Mouse (Mus musculus) heart, postnatal 25 days (tissue): ENCODE measurements around the gene Ubc. TPM values are rescaled to one million over a fixed set of nuclear protein-coding genes. Genes with fewer than 3 reads are reported as not detected.

ENCODE experiments used
- DNase-seq: peaks from one replicate; pipeline ENCODE4 v3.0.0; 2022; ENCODE audit warnings: low spot score
- intact Hi-C: fragments of 180-260 bp; cut with DNase I; formaldehyde crosslinking; loops from one replicate; pipeline ENCODE4 v1.15.1; 2025
- total RNA-seq, 2 experiments: library from RNA; stranded (reverse); gene quantifications; 2 replicates each; pipeline ENCODE4 v1.2.3; 2021

The Ubc gene
- total RNA-seq, 2 experiments from 2014 or later: 907 to 1,197 TPM

GRCm38 (mm10) chr5:125385215-125385940, 4.6 kb downstream of the Ubc start:
- intact Hi-C loops: no loop called here

DNA sequence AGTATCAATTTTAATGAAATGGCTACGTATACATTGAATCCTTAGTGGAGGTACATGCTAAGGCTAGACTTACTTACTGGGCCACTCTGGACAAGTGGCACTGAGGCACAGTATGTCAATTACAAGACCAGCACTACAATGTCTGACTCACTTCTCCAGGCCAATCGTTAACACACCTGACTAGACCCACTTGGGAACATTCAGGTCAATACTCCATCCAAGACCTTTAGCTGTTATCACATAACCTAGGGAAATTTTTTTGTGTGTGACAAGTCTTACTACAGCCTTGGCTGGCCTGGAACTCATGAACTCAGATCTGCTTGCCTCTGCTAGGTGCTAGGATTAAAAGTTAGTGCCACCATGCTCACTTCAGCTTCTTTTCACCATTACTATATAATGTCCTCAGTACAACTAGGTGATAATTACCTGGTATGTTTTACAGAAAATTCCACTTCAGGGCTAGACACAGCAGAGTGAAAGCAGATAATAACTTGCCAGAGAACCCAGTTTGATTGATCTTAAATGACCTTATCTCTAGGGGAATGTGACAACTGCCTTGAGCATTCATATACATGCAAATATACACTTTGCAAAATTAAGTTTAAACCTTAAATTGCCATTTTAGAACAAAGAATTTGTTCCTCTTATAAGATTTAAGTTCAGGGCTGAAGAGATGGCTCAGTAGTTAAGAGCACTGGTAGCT, 5.3 kb downstream of the Ubc start:
- DNase-seq: no peak
- intact Hi-C loops: loop anchor here (5.0 kb wide), 1 partner anchor 78 kb away; no protein-coding TSS in a partner anchor

More at GRCm38 (mm10) chr5:125385215-125385940, 4.6 kb downstream of the Ubc start:
- no peak for DNase-seq

DNA sequence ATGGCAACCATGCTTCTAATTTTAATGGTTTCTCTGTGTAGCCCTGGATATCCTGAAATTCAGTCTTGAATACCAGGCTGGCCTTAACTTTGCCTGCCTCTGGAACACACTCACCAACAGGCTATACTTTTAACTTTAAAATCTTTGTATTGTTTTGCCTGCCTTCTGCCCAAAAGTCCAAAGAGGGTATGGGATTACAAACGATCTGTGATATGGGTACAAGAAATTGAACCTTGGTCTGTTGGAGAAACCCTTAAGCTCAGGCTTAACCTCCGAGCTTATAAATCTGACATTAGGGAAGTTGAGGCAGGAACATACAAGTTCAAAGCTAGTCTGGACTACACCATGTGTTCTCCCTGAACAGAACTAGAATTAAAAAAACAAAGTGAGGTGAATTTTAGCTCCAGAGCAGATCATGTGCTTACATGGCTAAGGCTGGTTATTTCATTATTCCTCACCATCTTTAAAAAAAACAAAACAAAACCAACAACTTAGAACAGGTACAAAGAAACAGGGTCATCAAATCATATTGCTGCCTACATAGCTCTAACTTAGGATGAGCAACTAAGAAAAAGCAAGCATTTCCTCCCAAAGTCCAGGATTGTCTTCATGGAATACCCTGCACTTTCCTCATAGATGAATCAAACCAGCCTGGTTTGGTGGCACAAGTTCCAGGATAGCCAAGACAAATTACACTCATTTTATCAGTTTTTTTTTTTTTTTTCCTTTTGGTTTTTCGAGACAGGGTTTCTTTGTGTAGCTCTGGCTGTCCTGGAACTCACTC, 6.2 kb downstream of the Ubc start:
- intact Hi-C loops: loop anchor here (5.0 kb wide), 1 partner anchor 78 kb away; no protein-coding TSS in a partner anchor
- DNase-seq: no peak

- DNase-seq: no peak
- intact Hi-C loops: loop anchor here (5.0 kb wide), 1 partner anchor 79 kb away; no protein-coding TSS in a partner anchor
Measured at GRCm38 (mm10) chr5:125382673-125383558, 7.1 kb downstream of the Ubc start.

- intact Hi-C loops: loop anchor here (5.0 kb wide), 1 partner anchor 80 kb away; no protein-coding TSS in a partner anchor
- no peak for DNase-seq
Measured at GRCm38 (mm10) chr5:125381954-125382672, 7.9 kb downstream of the Ubc start.

DNA sequence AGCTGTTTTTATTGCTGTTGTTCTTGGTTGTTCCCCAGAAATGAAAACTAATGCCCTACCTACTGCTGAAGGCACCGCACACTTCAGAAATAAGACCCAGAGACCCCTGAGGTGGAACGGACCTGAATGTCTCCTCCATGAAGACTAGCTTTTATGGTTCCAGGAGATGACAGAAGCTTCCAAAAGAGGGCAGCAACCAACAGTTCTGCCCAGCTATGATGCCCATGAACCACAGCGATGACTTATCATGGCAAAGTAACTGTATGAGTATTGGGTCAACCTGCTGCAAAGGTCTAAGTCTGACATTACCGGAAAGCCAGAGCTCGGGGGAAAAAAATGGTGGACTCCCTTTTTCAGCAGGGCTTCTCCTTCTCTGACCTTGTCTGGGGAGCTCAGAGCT, 11.1 kb downstream of the Ubc start:
- no peak for DNase-seq
- intact Hi-C loops: no loop called here

- intact Hi-C loops: no loop called here
Measured at GRCm38 (mm10) chr5:125377214-125377613, 12.8 kb downstream of the Ubc start.

DNA sequence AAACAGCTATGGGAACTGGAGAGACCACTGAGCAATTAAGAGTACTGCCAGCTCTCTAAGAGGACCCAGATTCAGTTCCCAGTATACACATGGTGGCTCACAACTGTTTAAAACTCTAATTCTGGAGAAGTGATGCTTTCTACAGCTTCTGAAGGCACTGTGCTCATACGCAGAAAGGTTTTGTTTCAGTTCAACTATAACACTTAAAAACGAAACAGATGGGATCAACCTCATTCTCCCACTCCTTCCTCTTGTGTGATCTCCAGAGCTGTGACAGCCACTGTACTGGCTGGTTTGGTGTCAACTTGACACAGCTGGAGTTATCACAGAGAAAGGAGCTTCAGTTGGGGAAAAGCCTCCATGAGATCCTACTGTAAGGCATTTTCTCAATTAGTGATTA, 14.1 kb downstream of the Ubc start:
- DNase-seq: no peak
- intact Hi-C loops: no loop called here

More at GRCm38 (mm10) chr5:125377214-125377613, 12.8 kb downstream of the Ubc start:
- no peak for DNase-seq

DNA sequence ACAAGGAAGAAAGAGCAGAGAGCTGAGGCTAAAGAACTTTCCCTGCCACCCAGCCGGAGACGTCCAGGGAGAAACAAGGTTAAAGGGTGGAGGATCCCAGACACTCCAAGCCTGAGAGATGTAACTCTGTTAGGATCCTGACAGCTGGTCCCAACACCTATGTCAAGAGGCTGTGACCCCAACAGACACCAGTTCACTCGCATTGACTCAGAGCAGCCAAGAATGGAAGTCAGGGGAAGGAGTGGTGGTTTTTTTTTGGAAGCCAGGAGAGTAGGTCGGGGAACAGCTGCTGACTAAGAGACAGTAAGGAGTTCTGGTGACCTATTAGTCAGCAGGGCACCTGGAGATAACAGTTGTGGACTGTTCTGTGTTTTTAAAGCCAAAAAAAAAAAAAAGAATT, 18.0 kb downstream of the Ubc start:
- no peak for DNase-seq
- intact Hi-C loops: no loop called here

DNA sequence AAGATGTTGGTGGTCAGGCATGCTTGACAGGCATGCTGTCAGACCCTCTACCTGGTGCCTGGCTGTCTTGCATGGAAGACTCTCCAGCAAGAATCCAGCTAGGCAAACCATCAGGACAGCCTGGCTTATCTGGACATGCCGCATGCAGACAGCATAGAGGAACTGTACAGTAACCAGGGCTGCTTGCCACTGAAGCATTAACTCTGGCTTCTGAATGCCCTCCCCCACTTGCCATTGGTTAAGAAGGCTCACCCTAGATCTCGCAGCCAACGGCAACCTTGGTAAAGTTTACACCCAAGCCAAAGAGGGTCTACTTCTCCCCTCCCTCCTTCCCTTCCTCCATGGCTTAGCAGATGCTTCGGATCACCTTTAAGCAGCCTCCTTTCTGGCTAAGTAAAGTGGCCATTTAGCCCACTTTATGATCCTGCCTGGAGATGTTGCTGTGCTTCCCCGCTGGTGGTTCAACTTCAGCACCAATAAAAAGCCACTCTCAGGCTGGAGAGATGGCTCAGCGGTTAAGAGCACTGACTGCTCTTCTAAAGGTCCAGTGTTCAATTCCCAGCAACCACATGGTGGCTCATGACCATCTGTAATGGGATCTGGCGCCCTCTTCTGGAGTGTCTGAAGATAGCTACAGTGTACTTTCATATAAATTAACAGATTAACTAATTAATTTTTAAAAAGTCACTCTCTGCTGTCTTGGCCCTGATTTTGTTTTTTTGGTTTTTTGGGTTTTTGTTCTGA, 18.9 kb downstream of the Ubc start:
- no peak for DNase-seq
- intact Hi-C loops: no loop called here

DNA sequence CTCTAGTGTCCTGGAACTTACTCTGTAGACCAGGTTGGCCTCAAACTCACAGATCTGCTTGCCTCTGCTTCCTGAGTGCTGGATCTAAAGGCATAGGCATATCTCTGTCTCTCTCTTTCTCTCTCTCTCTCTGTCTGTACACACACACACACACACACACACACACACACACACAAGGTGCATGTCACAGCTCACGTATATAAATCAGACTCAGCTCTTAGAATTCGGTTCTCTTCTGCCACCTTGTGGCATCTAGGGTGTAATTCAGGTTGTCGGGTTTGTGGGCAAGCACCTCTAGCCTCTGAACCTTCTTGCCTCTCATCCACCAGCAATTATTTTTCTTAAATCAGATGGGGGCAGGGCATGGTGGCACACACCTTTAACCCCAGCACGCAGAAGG, 21.4 kb downstream of the Ubc start:
- intact Hi-C loops: loop anchor here (1.0 to 2.0 kb wide), 2 partner anchors 95 to 468 kb away; no protein-coding TSS in a partner anchor

DNA sequence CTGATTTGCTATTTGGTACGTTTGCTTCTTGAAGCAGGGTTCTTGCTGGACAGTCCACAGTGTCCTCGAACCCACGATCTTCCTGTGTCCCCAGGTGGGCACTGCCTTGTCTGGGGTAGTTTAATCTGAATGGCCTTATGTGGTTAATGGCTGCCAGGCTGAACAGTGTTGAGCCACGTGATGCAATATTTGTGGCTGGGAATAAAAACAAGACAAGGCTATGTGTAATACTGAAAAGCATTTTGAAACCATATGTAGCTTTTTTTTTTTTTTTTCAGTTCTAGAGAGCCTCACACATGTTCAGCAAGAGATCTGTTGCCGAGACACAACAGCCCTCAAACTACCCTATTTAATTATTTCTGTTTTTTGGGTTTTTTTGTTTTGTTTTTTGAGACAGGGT, 21.8 kb downstream of the Ubc start:
- intact Hi-C loops: loop anchor here (1.0 to 2.0 kb wide), 2 partner anchors 95 to 467 kb away; no protein-coding TSS in a partner anchor
- DNase-seq: no peak

More for the DNA sequence above, 21.4 kb downstream of the Ubc start:
- peak; percentile 26 for DNase-seq

DNA sequence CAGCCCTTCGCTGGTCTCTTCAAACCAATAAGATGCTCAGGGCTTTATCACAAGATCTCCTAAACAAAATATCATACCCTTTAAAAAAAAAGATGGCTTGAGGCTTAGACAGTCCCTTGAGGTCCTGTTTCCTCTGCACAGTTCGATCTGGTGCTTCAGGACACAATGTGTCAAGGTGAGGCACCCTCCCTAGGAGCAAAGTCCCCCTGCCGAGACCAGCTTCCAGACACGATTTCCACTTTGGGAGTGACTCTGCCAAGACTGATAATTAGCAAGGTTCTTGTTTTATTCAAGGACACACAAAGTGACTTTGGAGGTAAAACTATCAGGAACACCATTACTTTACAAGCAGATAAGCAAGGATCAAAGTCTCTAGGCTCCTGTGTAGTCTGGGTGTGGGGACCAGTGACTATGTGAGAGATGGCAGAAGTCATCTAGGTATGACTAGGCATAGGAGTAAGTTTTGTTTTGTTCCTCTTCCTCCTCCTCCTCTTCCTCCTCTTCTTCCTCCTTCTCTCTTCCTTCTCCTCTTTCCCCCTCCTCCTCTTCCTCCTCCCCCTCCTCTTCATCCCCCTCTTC, 25.1 kb downstream of the Ubc start:
- intact Hi-C loops: no loop called here
- DNase-seq: no peak

- intact Hi-C loops: no loop called here
- DNase-seq: peak; percentile 18
Measured at GRCm38 (mm10) chr5:125363894-125364293, 26.1 kb downstream of the Ubc start.

DNA sequence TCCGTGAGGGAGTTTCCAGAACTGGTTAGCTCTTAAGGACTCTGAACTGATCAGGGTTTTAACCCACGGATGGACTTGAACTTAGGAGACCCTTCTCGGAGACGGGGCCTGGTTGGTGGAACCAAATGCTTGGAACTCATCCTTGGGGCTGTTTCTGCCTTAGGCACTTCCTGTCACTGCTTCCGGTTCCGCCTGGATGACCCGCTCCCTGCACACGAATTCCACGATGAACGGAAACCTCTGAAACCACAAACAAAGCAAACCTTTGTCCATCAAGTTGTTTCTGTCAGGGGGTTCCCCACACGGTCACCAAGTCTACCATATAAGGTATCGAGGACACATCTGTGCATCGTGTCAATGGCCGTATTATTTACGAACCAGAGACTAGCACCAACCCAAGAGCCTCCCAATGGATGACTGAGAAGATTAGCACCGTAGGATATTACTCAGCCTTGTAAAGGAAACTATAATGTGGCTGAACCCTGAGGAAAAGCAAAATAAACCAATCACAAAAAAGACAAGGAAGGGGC, 29.0 kb downstream of the Ubc start:
- no peak for DNase-seq
- intact Hi-C loops: no loop called here

- intact Hi-C loops: no loop called here
- no peak for DNase-seq
Measured at GRCm38 (mm10) chr5:125360566-125360965, 29.4 kb downstream of the Ubc start.

- intact Hi-C loops: no loop called here
- no peak for DNase-seq
Measured at GRCm38 (mm10) chr5:125358270-125358608, 31.8 kb downstream of the Ubc start.
